Mouse (Mus musculus): ENCODE measurements around the gene Uqcc1.
"Not testable (repeated sequence)": the region's sequence is repeated elsewhere in the genome, so short reads cannot be mapped to it uniquely, and the experiment has no call there.

Uqcc1 gene

GRCm38 (mm10) chr2:155852536-155852935 is 77.6 kb downstream of the Uqcc1 start:
- DNase-seq, result no peak

- DNase-seq, result no peak
Measured at GRCm38 (mm10) chr2:155850120-155850519, 80.0 kb downstream of the Uqcc1 start.

- no peak for DNase-seq
Measured at GRCm38 (mm10) chr2:155849464-155849863, 80.6 kb downstream of the Uqcc1 start.

GRCm38 (mm10) chr2:155848291-155848690 is 81.8 kb downstream of the Uqcc1 start:
- DNase-seq, result peak; percentile 85

GRCm38 (mm10) chr2:155846930-155847329 is 83.2 kb downstream of the Uqcc1 start:
- DNase-seq, result no peak

GRCm38 (mm10) chr2:155838961-155839360 is 91.1 kb downstream of the Uqcc1 start:
- no peak for DNase-seq

- no peak for DNase-seq
Measured at GRCm38 (mm10) chr2:155837961-155838360, 92.1 kb downstream of the Uqcc1 start.

- DNase-seq, result no peak
Measured at GRCm38 (mm10) chr2:155834732-155835131, 95.4 kb downstream of the Uqcc1 start, which contains the start of gene Fam83c. Gene Fam83c, minus strand, starts transcription at chr2:155834854.

GRCm38 (mm10) chr2:155832087-155832486 is 98.0 kb downstream of the Uqcc1 start:
- not testable (repeated sequence) for DNase-seq

GRCm38 (mm10) chr2:155831302-155831701 is 98.8 kb downstream of the Uqcc1 start:
- DNase-seq, result no peak

- DNase-seq, result no peak
Measured at GRCm38 (mm10) chr2:155830841-155831240, 99.3 kb downstream of the Uqcc1 start.

GRCm38 (mm10) chr2:155826630-155827424 is 103.3 kb downstream of the Uqcc1 start, which contains the start of gene Eif6:
Gene Eif6, minus strand, starts transcription at chr2:155826925.
- DNase-seq, result peak; percentile 87

- DNase-seq, result no peak
Measured at GRCm38 (mm10) chr2:155825904-155826629, 104.0 kb downstream of the Uqcc1 start.

GRCm38 (mm10) chr2:155823722-155824121 is 106.4 kb downstream of the Uqcc1 start:
- no peak for DNase-seq

- no peak for DNase-seq
Measured at GRCm38 (mm10) chr2:155820779-155821178, 109.3 kb downstream of the Uqcc1 start.

GRCm38 (mm10) chr2:155819449-155820251 is 110.5 kb downstream of the Uqcc1 start:
- DNase-seq, result no peak

GRCm38 (mm10) chr2:155819392-155819448 is 110.9 kb downstream of the Uqcc1 start, which contains the start of gene BC029722:
Gene BC029722, minus strand, starts transcription at chr2:155819426.
- DNase-seq, result no peak

- peak; percentile 97 for DNase-seq
Measured at GRCm38 (mm10) chr2:155818596-155819391, 111.3 kb downstream of the Uqcc1 start.

- DNase-seq, result no peak
Measured at GRCm38 (mm10) chr2:155817301-155818245, 112.5 kb downstream of the Uqcc1 start.

- no peak for DNase-seq
Measured at GRCm38 (mm10) chr2:155816179-155816578, 113.9 kb downstream of the Uqcc1 start.

GRCm38 (mm10) chr2:155814829-155815228 is 115.3 kb downstream of the Uqcc1 start:
- no peak for DNase-seq

- DNase-seq, result no peak
Measured at GRCm38 (mm10) chr2:155812637-155813036, 117.5 kb downstream of the Uqcc1 start.
